Mouse (Mus musculus) frontal cortex, postnatal 25 days (tissue): Measurements from ENCODE around the gene Nrn1l.

Experiments used
- DNase-seq, 2 experiments: peaks; one replicate each; pipeline ENCODE4 v3.0.0; 2022; ENCODE audit warnings: low spot score in 2 of 2

Nrn1l gene

DNA sequence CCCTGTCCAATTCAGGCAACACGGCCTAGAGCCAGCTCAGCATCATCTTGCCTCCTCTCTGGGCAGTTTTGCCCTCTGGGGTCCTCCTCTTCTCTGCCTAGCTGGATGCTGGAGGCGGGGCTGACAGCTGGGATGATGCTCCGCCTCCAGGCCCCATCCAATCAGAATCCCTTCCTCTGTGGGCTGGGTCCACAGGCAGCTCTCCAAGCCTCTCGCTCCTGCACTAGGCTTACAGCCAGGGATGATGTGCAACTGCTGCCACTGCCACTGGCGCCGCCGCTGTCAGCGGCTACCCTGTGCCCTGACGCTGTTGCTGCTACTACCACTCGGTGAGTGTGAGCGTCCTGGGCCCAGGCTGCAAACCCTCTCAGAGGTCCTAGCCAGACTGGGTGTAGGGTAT lies at the start of gene Nrn1l:
TSS of gene Nrn1l (plus strand) at position 229 of the 400 bp plus-strand sequence.
- peak in 1 of 2 experiments; percentile 63 for DNase-seq

DNA sequence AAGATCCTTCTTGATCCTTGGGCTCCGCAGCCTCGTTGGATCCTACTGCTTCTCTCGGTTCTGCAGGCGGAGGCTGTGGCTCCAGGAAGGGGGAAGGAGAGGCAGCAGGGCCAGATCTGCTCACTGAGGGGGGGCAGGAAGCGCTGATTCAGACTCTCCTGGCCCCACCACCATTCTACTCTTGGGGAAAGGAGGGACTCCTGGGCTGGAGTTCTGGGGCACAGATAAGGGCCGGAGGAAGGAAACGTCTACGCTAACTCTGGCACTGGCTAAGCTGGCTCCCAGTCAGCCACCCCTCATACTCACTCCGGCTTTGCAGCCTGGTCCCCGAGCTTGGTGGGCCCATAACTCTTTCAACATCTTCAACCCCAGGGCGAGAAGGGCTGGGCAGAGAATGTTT lies 46.7 kb upstream of the Nrn1l start:
- DNase-seq: no peak

DNA sequence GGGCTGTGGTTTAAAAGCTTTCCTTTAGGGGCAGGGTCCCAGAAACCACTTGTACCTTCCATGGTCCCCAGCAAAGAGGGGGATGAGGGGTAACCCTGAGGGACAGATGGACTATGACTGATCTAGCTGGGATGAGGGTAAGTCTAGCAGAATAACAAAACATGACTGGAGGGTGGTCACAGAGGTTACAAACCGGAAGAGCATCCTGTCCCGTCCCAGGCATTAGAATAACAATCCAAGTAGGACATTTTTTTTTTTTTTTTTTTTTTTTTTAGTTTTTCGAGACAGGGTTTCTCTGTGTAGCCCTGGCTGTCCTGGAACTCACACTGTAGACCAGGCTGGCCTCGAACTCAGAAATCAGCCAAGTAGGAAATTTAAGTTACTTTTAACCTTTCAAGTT lies 43.4 kb upstream of the Nrn1l start:
- no peak for DNase-seq

DNA sequence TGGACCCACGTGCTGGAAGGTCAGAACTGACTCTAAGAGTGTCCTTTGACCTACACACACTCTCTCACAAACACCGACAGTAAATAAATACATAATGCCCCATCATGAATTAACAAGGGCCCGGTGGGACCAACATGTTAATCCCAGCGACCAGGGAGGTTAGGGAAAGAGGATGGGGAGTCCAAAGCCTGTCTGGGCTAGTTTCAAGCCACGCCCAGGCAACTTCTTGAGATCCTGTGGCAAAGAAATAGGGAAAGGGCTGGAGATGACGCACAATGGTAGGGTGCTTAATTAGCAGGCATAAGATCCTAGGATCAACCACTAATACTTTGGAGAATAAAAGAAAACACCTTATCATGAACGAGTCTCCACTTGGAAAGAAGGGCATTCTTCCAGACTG lies 42.8 kb upstream of the Nrn1l start:
- no peak for DNase-seq

DNA sequence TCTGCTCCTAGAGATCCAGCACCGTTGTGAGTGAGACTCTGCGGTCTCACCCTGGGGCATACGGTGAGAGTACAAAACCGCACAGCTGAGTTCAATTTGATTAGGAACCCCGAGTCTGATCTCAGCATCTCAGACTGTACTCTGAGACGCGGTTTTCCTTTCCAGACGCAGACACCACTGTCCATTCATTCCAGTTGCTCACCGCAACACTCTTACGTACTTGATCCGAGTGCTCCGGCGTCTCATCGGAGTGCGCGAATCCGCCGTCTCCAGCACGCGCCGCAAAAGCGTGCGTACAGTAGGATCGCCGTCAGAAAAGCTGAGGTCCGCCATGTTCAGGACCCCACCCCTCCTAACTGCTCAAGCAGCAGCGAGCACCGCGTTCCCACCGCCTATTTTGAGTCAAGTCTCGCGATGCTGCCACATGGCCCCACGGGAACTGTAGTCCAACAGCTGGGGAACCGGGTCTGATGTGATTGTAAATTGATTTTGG lies 41.7 kb upstream of the Nrn1l start:
- peak; percentile 74 to 85 for DNase-seq

DNA sequence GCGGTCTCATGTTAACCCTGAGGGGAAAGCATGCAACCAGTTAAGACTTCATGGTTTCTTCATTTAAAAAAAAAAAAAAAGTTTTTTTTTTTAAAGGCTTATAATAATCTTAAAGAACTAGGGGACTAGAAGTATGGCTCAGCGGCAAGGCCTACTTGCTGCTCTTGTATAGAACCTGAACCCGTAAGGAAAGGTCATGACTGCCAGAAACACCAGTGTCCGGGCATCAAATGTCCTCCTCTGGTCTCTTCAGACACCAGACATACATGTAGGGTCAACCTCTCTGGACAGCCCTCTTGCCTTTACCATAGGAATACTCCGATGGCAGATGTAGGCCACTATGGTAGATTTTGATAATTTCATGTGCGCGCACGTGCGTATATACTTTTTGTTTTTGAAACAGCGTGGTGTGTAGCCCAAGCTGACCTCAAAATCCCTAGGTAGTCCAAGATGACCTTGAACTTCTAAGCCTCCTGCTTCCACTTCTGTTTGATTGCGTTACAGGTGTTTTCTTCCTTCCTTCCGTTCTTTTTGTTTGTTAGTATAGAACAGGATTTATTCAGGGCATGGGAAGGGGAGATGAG lies 41.1 kb upstream of the Nrn1l start:
- peak in 1 of 2 experiments; percentile 18 for DNase-seq

DNA sequence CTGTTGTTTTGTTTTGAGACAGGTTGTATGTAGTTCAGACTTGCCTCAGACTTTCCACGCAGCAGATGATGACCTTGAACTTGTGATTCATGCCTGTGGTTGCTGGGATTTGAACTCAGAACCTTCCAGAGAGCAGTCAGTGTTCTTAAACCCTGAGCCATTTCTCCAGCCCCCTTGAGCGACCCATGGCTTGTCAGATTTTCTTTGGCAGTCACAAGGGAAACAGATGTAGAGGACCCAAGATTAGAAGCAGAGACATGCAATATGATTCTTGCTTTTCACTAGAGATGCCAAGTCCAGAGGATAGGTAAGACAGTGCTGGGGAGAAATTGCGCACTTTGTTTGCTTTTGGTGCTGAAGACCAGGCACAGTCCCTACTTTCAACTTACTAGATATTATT lies 40.2 kb upstream of the Nrn1l start, which contains the start of gene Cenpt:
TSS of gene Cenpt (minus strand) at position 101 of the 400 bp plus-strand sequence.
- no peak for DNase-seq

DNA sequence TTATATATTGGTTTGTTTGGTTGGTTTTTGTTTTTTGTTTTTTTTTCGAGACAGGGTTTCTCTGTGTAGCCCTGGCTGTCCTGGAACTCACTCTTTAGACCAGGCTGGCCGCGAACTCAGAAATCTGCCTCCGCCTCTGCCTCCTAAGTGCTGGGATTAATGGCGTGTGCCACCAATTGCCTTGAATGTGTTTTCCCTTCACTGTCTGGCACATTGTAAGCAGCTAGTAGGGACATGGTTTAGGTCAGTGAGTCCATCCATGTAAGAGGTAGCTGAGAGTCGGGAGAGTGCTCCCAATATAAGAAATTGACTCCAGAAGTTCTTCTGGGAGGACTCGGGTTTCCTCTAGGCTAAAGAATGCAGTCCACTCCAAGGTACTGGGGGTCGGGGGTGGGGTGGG lies 39.1 kb upstream of the Nrn1l start:
- no peak for DNase-seq

DNA sequence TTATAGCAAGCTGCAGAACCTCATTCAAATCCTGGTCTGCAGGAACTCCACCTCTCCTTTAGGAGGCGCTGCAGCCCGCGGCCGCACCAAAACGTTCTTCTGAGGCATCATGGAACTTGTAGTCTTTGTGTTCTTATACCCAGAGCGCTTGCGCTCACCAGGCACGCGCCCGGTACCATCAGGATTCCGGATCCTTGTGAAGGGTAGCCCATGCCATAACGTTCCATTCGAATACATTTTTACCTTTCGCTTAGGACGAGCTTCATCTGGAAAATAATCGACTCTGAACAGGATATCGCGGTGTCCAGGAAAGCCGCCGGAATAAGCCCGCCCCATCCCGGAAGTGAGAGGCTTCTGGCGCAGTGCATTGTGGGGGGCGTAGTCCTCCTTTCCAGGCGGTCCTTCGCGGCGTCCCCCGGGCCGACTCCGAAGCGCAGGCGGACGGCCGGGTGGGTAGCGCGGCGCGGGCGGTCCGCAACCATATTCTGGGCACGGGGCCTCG lies 38.6 kb upstream of the Nrn1l start, which contains the start of gene Thap11:
TSS of gene Thap11 (plus strand) at position 418 of the 502 bp plus-strand sequence.
- peak; percentile 82 to 83 for DNase-seq

DNA sequence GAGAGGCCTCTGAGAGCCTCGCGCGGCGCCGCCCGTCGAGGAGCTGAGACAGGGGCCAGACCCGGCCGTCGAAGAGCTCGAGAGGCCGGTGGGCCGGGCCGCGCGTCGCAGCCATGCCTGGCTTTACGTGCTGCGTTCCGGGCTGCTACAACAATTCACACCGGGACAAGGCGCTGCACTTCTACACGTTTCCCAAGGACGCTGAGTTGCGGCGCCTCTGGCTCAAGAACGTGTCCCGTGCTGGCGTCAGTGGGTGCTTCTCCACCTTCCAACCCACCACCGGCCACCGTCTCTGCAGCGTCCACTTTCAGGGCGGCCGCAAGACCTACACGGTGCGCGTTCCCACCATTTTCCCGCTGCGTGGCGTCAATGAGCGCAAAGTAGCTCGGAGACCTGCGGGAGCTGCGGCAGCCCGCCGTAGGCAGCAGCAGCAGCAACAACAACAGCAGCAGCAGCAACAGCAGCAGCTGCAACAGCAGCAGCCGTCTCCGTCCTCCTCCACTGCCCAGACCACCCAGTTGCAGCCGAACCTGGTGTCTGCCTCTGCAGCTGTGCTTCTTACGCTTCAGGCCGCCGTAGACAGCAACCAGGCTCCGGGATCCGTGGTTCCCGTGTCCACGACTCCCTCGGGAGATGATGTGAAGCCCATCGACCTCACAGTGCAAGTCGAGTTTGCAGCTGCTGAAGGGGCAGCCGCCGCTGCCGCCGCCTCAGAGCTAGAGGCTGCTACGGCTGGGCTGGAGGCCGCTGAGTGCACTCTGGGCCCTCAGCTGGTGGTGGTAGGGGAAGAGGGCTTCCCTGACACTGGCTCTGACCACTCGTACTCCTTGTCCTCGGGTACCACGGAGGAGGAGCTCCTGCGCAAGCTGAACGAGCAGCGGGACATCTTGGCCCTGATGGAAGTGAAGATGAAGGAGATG lies 37.9 kb upstream of the Nrn1l start:
- peak; percentile 35 to 40 for DNase-seq

DNA sequence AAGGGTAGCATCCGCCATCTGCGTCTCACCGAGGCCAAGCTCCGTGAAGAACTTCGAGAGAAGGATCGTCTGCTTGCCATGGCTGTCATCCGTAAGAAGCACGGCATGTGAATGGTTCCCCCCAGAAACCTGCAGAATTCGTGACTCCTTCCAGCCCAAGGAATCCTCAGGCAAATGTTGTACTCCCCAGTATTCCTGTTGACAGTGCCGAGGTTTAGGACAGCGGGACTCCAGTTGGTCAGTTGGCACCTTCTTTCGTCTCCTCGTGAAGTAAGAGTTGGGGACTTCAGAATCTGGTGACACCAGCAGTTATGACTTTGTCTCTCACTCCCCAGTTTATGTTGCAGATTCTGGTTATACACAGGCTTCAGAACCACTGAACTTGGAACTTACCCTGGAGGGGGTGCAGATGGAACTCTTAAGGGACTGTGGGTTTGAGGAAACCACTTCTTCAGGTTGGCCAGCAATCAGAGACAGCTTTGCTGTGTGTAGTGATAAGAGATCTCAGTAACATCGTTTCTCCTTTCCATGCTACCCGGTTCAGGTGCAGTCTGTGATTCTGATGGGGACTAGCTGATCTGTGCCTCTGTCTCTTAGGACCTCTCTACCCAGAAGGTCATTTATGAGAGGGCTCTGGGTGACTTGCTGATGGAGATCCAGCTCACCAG lies 37.1 kb upstream of the Nrn1l start:
- no peak for DNase-seq

DNA sequence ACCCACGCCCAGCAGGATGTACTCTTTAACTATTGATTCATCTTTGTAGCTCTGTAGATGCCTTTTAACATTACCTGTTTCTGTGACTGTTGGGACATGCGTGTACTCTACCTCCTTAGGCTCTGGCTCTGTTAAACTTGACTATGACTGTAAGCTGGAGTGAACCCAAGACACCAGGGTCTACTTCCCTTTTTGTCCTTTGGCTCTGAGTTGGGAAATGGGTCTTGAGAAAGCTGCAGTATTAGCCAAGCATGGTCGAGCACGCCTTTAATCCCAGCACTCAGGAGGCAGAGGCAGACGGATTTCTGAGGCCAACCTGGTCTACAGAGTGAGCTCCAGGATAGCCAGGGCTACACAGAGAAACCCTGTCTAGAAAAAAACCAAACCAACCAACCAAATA lies 34.9 kb upstream of the Nrn1l start:
- DNase-seq: no peak

DNA sequence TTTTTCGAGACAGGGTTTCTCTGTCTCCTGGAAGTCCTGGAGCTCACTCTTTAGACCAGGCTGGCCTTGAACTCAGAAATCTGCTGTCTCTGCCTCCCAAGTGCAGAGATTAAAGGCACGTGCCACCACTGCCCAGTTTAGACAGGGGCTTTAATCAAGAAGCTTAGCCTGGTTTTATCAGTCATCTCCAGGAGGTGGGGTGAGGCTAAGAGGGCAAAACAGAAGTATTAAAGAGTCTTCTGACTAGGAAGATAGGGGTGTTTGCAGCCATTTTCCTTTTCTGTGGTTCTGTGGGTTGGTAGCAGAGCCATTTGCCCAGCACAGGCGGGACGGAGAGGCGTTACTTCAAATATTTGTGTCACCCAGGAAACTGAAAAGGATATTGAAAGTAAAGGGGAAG lies 34.1 kb upstream of the Nrn1l start:
- no peak for DNase-seq

DNA sequence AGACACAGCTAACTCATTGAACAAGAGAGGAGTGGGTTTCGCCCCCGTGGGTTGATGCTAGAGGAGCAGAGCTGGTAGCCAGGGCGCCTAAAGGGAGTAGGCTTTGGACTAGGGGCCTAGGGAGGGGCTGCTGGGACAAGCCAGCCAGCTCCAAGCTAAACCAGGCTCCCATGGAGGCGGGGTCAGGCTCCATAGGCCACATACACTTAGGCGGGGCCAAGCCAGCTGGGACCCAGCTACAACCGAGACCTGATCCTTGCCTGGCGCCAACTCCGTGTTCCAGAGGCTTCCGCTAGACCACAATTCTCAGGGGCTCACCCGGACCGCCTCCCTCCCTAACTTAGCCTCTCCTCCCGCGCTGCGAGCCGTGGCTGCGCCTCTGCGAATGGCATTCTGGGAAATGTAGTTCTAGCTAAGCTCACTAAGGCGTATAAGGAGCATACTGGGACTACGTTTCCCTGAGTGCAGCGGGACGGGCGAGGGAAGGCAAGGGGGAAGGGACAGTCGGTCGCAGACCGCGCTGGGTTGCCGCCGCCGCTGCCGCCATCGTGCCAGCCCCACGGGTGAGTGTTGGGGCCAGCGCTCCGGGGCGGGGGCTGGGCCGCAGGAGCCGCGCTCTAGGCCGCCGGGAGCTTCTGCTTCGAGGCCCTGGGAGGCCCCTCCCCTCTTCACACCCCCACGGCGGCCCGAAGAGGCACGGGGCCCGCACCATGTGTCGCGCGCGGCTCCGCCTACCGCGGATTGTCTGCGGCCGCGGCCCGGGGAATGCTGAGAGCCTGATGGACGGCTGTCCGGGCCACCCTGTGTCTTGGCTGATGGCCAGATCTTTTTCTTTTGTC lies 33.0 kb upstream of the Nrn1l start, which contains the start of gene Nutf2:
TSS of gene Nutf2 (plus strand) at position 438 of the 839 bp plus-strand sequence.
- peak; percentile 81 to 86 for DNase-seq

DNA sequence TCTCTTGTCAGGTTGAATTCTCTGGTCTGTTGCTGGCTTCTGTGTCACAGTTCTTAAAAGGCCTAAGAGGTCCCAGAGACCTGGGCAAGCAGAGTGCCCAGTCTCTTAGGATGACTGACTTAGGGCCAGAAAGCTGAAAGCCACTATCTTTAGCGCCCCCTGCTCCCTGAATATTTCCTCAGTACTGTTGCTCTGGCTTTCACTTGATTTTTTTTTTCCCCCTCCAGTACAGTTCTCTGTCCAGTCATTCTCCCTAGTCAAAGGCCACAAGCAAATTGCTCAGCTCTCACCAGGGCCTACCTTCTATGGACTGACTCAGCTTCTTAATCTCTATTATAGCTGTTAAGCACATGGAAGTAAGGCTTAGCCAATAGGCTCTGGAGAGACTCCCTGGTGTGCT lies 31.4 kb upstream of the Nrn1l start:
- DNase-seq: no peak

DNA sequence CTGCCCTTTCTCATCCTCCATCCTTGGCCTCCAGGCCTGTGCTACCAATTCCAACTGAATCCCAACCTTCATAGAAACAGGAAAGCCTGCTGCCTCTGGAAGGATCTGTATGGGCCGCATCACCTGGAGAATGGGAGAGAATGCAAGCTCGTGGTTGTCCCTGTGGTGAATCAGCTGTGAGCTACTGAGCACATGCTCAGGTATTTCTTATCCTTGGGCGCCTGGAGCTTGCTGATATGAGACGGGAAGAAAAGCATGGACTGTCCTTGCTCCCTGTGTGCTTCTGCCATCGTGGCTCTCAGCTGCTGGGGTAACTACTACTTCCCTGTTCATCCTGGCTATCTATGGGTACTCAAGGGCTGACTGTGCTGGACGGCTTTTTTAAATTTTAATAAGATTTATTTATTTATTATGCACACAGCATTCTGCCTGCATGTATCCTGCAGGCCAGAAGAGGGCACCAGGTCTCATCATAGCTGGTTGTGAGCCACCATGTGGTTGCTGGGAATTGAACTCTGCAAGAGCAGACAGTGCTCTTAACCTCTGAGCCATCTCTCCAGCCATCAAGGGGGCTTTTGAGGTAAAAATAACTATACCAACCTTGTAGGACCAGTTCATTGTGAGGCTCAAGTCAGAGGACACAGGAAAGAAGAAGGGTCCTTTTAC lies 26.9 kb upstream of the Nrn1l start:
- DNase-seq: no peak

DNA sequence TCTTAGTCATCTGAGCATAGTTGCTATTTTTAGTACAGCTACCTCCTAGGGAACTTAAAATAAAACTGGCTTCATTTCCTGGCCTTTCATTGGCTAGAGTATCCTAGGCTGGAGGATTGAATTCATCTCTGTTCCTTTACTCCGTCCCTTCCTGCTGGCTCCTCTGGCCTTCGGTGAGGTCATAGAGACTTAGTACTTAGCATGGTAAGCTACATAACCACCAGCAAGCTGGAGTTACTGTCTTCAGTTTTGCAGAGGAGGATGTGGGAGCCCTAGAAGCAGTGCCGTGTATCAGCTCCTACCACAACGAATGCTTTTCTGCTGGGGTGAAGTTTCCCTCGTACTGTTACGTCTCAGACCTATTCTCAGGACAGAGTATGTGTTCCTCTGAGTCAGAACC lies 19.1 kb upstream of the Nrn1l start:
- DNase-seq: no peak

DNA sequence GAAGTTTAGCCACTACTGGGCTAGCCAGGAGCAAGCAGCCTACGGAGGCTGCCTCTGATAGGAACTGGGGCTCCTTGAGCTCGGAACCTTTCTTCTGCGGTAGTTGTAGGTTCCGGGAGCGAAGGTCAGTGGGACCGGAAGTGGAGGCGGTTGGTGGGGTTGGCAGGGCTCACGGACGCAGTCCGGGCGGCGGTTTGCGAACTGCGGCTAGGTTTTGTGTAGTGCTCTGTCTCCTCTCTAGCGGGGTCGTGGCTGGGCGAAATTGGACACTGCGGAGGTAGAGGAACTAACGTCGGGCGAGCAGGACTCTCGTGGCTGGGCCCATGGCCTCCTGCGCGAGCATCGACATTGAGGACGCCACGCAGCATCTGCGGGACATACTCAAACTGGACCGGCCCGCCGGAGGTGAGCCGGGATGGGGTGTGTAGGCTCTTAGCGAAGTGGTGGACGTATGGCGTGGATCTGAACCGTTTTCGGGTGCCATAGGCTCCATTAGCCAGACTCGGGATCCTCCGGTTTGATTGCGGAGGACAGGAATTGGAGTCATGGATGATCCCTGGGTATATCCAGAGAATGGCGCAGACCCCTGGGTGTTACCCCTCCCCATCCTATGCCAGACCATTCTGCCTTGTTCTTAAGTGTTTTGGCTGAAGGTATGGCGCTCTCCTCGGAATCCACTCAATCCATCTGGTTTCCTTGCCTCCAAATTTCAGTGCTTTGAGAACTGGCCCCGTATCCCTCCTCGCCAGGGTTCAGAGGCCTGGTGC lies 12.4 kb upstream of the Nrn1l start, which contains the start of gene Edc4:
TSS of gene Edc4 (plus strand) at position 128 of the 767 bp plus-strand sequence.
- peak; percentile 79 to 85 for DNase-seq

DNA sequence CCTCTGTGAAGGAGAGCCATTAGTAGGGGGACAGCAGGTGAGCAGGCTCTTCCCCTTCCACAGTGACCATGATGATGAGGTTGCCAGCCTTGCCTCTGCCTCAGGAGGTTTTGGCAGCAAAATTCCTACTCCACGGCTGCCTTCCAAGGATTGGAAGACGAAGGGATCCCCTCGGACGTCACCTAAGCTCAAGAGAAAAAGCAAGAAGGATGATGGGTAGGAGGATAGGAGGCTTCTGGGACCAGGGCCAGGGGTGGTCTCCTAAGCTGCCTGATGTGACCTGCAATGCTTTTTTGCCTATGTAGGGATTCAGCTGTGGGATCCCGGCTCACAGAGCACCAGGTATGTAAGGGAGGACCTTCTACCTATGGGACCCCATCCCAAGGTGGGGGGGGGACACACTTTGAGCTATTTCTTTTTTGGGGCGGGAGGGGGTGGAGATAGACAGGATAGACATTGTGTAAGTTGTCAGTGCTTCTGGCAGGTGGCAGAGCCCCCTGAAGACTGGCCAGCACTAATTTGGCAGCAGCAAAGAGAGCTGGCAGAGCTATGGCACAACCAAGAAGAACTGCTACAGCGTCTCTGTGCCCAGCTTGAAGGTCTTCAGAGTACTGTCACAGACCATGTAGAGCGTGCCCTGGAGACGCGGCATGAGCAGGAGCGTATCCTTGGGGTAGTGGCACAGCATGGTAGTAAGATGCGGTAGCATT lies 3.5 kb upstream of the Nrn1l start:
- no peak for DNase-seq
